Mouse (Mus musculus) thymus, adult 18-20 months (tissue): ENCODE results near the gene Gm20696.
A peak's percentile ranks its signal among the peaks of the same experiment; 100 is the strongest.

Source experiments
- DNase-seq, 2 experiments: peaks; one replicate each; pipeline ENCODE4 v3.0.0; 2022; ENCODE audit warnings: mixed read lengths in 2 of 2

Gm20696 gene

DNA sequence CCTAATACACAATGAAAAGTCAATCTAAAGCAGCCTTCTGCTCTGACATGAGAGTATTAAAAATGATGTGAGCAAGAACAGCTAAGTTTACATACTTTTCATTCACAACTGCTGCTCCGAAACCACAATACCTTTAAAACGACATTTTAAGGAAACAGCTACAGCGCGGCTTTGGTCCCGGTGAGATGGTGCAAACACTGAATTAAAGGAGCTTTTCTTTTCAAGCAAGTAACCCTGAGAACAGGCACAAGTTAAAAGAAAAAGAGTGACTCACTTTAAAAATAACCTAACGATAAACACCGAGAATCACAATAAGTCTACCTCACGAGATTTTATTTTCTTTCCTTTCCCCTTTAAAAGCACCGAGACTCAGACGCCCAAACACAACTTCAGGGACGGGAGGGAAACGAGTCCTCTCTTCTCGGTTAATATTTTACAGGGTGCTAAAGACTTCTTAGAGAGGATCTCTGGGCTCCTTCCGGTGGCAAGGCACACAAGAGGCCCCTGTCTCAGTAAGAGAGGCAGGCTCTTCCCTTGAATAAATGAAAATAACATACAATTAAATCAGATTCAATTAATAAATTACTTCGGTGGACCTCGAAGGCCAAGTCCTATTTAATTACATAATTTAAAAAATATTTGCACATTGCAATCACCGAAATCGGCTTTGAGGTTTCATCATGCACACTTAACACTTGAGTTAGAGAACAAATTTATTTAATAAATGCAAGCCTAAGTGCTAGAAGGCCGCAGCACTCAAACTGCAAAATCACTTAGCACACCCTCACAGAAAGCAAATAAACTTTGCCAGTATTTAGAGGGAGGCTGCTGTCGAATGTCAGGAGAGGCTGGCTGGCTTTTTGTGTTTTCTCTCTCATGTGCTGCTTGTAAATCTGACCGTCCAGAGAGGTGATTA lies 391.0 kb downstream of the Gm20696 start:
- no peak for DNase-seq

DNA sequence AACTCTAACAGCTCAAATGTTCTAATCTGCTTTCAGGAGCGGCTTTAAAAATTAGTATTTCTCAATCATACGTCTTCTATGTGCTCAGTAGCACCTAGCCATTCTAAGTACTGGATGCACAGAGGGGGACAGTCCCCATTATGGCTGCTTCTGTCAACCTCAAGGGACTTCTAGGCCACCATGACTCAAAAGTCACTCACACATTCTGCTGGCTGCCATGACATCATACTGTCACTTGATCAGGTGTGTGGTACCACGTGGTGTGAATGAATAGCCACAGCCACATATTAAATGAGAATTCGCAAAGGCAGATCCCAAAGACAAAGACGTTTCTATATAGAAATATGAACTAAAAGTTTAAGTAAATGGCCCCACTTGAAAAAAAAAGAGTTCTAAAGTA lies 391.9 kb downstream of the Gm20696 start:
- no peak for DNase-seq

DNA sequence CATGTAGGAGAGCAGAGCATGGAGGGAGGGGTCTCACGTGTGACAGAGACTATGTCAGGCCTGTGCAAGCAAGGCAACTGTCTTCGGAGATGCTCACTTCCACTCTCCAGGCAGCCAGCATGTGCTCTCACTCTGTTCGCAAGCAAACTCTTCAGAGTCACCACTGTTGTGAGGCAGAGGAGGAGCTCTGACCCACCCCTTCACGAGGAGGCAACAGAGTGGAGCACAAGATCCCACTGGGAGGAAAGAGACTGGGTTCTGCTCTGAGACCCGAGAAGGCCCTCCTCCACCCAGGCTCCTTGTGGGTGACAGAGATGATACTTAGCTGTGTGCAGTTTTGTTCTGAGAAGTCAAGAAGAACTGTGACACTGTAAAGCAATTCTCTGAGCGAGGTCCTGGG lies 392.4 kb downstream of the Gm20696 start:
- DNase-seq: no peak

DNA sequence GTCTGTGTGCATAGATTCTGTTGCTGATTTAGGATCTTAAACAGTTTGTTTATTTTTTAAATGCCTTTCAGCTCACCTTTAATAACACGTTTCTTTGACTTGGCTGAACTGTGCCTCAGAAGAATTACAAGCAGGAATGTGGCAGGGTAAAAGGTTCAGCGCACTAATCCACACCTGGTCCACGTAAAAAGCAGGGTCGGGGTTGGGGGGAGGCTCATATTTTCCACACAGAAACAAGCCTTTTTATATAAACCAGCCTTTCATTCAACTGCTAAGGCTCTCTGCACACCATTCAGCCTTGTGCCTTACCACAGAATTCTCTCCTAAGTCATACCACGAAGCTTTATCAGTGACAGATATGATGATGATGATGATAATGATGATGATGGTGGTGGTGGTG lies 393.4 kb downstream of the Gm20696 start:
- no peak for DNase-seq

DNA sequence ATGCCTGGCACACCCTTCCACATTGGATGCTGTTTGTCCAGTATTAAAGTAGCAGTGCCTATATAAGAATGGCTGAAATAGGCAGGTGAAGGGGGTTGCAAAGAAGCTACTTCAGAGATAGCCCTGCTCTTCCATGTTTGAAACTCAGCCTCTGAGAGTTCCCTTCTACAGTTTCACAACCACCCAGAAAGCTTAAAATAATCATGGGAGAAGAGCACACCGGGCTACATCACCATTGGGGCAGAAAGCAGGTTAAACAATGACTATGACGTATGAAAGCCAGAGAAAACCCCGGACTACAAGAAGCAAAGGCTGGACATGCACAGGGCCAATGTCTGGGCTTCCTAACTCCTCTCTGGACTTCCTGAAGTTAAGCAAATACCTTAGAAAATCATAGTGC lies 394.4 kb downstream of the Gm20696 start:
- DNase-seq: no peak

DNA sequence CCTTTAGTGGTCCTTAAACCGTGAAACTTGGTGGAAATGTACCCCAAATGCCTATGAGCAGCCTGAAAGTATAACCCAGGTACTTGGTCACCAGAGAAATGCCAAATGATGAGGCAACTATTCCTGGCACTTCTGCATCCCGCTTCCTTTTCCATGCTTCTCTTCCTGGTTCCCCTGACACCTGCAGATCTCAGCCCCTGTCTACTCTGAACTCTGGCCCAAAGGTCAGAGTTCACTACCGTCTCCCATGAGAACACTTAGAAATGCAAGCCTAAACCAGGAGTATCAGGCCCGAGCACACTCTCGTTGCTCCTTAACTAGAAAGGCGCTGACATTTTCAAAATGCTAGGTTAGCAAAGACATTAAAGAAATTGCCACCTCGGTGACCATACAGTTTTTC lies 394.9 kb downstream of the Gm20696 start:
- no peak for DNase-seq

DNA sequence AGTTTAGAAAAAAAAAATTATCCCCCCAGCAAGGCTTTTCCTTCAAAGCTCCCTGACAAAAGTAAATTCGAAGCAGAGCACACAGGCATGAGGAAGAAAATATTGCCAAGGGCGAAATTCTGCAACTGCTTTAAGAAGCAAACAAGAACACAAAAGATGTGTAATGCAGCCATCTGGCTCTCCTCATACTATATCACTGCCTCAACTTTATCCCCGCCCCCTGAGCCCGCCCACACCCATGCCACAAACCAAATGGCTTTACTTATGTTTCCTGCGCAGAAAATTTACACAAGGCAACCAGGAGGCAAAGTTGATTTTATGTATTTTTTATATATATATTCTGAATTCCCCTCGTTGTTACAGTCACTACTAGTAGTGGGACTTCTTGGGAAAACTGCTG lies 396.7 kb downstream of the Gm20696 start:
- DNase-seq: peak; percentile 14 to 23

DNA sequence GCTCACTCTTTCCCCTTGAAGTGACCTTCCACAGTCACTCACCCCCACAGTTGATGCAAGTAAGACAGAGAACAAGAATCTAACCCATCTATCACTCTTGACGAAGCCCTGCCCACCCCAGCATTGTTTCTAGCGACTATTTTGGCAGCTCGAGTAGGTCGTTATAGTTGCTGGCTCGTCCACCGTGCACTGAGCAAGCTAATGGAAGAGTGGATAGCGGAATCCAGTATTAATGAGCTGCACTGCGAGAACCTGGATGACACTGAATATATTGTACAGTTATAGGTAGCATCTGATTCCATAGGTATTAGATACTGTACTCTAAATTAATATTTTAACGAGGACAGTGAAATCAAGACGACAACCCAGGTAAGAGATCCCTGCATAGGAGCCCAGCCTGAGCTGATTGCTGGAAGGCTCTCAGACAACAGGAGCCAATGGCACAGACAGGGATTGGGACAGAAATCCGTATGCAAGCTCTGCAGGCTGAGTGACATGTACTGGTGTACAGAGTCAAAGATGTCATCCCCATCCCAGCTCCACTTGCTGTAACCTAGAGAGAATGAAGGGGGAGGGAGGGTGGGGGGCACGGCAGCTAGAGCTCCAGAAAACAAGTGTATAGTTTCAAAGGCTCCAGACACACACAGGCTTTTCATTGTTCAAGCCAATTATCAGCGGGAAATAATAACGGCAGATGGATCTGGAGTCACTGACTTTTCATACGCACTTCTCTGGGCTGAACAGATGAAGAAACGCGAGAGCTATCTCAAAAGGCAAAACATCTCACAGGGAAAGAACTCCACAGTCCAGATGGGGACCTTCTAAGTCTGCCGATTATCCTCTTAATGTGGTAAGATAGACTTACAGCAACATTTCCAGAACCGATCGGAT lies 398.2 kb downstream of the Gm20696 start:
- DNase-seq: no peak

DNA sequence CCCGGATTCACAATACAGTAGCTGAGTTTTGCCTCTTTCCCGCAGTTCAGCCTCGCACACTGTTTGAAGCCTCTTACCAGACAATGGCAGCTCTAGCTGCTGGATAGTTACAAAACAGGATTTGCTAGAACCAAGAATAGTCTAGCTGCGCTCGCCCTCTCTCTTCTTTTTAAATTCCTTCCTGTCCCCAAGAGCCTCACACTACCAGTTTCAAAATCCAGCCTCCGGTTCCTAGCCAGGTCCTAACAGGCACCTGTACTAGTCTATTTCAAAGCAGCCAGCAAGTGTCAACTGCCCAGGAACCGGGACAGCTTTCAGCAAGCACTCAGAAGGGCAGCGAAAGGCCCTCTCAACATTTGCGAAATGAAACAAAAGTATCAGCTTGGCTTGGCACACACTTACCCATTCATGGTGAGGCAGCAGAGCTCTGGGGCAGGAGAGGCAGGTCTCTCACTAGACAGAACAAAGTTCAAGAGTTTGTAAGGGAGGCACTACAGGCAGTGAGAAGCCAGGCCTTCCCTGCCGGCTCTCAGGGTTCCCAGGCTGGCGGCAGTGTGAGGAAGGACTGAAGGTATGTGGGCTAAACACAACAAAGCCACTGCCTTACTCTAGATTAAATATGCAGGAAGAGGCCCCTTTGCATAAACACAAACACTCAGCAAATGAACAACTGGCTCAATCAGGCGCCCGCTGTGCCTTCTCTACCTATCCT lies 400.5 kb downstream of the Gm20696 start:
- peak in 1 of 2 experiments; percentile 35 for DNase-seq

DNA sequence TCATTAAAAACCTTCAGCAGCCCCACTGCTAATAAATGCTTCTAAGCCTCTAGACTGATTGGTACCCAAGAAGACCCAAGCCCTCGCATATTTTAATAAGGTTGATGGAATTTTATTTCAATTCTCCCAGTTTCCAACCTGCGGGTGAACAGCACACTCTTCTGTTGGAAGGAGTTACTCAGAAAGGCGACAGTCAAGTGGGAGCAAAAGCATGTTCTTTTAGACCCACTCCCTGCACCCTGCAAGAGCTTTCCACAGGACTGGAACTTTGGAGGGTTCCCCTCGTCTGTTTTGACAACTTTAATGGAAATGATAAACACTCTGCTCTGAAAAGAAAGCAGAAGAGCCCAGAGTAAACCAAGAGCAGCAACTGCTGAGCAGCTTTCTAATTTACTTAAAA lies 401.4 kb downstream of the Gm20696 start:
- DNase-seq: no peak

DNA sequence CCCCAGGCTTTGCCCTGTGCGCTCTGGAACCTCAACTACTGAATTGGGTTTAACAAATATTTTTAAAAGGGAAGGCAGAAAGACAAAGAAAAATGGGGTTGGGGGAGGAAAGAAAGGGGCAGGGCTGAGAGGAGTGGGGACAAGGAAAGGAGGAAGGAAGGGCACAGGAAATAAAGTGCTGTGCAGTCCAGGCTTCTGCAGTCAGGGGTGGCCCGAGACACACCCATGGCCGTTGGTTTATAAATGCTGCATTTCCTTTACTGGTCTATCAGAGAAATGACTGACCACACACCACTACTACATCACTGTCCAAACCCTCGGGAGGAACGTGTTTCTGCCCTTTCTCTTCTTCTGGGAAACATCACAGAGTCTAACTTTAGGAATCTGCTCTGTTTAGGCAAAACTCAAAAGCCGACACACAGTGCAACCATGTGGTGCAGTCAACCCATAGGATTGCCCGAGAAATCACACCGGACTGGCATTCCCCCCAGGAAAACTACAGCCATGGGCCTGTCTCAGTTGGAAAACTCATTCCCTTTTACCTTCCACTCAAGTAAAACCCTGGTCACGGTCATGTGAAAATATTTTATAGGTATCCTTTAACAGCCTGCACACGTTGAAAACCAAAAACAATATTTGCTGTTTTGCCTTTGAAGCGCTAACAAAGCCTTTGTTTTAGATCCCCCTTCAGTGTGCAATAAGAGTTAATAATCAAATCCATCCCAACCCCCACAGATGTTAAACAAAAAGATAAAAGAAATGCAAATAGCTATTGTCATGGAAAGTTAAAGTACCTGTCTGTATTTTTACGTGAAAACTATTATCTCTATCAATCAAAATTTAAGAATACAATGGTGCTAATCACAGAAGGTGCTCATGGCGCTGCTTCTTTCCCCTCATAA lies 402.2 kb downstream of the Gm20696 start:
- DNase-seq: no peak

DNA sequence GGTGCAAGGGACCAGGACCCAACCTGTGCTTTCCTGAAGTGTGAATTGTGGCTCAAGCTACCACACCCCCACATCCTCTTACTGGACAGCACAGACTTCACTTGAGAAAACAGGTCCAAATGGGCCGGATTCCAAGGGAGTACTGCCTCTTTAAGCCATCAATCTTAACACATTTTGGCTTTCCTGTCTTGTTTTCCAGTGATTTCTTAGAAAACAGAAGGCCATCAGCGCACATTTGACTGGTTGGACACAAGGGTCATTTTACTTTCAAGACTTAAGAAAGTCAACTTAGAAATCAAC lies 402.8 kb downstream of the Gm20696 start:
- no peak for DNase-seq

DNA sequence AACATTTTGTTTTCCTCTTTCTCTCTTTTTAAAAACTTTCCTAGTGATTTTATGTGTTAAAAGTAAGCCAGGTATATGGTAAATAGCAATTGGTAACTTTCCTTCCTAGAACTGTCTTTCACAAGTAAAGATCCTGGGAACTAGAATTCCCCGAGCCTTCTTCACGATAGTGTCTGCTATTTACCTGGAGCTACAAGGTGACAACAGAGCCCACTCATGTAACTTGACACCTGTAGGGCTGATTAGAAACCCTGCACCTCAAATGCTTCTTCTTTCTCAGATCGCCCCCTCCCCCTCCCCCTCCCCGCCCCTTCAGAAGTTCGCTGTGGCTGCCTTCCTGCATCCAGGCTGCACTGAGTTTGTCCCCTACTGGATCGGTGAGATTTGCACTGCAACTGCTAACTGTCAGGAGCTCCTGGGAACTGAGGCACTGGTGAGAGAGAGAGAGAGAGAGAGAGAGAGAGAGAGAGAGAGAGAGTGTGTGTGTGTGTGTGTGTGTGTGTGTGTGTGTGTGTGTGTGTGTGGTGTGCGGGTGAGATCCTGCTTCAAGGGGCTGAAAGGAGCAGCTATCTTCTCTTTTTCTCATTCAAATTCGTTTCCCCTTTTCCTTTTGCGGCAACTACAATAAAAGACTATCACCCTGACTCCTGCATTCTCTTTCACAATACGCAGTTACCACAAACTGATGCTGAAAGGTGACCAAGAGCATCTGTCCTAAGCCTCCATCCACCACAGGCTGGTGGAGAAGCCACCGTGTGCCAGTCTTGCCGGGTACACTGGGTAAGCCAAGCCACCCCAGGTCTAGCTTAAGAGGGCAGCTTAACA lies 403.3 kb downstream of the Gm20696 start:
- peak in 1 of 2 experiments; percentile 17 for DNase-seq

DNA sequence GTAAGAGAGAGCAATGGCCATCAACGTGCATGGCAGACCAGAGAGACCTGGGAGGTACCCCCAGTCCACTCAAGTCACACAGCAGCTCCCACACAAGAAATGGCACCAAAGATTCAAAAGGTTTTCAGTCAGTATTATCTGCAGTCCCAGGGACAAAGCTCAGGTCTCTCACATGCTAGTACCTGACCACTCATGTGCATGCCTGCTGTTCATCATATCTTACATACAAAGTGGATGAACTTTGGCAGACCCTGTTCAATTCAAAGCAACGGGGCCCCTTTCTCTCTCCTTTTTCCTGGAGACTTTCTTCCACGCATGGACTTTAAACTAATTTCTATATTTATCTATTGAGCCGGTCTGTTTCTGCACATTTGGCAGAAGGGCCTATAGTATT lies 404.9 kb downstream of the Gm20696 start:
- DNase-seq: peak in 1 of 2 experiments; percentile 10

DNA sequence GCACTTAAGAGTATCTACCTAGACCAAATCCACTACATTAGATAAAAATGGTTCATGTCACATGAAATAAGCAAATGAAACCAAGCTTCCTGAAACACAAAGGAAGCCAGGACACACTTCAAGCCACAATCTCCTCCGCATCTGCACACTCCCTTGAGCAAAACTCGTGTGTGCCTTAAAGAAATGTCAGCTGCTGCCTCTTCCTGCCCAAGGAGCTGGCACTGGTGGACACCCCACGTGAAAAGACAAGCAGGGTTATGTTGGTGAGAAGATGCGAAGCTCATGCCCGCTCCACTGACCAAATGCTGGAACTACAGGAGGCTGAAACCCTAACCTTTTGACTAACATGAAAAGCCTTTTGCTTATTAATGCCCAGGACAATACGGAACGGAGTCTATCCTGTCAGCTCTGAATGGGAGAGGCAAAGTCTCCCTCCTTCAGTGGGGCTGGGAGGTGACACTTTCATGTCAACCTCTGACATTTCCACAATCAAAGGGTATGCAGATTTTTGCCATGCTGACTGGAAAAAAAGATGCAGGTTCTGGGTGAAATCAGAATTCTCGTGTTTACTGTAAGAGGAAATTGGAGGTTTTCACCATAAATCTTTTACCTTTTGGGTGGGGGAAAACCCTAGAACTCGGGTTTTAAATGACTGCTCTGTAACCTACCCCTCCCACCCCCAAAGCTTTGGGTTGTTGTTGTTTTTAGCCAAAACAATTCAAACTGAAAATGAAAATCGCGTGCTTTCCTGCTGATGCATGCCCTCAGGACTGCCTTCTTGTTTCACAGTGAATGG lies 405.5 kb downstream of the Gm20696 start:
- DNase-seq: peak in 1 of 2 experiments; percentile 46

DNA sequence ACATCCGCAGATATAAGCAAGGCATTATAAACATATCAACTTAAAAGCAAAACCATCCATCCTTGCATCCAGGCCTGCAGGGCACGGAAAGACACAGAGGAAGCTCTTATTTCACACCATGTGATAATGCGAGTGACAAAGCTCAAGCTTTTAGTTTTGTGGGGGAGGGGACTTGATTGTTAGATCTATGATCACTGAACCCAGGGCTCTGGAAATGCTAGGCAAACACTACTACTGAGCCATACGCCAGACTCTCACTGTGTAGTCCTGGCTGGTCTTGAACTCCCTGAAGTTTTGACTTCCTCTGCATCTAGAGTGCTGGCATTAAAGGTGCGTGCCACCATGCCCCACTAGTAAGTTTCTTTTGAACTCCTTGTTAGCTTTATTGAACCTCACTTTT lies 408.3 kb downstream of the Gm20696 start:
- no peak for DNase-seq

DNA sequence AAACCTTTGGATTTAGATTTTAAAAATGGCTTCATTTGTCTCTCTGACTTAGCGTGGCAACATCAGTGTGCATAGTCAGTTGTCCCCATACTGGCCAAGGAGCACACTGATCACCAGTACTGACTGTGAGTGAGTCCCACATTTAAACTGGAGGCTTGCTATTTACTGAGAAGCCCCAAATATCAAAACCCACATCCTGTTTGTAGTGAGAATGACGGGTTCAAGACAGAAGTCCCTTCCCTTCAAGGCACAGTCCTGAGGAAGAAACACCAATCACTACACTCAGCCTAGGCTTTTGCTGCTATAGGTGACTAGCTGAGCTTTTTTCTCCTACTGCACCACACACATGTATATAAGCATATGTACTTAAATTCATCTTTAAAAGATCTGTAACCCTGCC lies 408.9 kb downstream of the Gm20696 start:
- no peak for DNase-seq

DNA sequence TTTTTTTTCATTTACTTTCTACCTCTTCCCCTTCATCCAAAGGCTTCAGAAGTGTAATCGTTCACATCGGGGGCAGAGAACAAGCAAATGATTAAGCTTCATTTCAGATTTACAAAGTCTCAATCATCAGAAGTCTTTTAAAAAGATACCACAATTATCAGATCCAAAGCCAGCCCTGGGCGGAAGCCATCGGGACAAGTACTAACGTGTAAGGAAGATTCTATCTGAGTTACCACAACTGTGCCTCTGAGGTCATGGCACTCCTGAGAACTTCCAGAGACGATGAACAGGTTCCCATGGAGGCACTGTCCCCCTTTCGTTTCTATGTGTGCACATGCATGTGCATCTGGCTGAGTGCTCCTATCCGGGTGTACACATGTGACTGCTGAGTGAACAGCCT lies 413.3 kb downstream of the Gm20696 start:
- no peak for DNase-seq

DNA sequence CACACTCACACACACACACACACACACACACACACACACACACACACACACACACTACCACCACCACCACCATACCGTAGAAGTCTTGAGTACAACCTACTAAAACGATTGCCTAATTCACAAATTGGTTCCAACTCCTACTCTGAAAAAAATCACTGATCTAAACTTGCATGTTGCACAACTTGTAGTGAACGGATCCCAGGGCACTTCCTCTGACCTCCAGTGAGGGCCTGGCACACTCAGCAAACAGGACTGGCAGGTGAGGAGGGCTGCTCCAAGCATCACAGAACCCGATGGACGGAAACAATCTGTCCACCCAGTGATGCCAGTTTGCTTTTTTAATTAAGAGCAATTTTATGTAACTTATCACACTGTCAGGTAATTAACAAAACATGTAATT lies 413.8 kb downstream of the Gm20696 start:
- no peak for DNase-seq

DNA sequence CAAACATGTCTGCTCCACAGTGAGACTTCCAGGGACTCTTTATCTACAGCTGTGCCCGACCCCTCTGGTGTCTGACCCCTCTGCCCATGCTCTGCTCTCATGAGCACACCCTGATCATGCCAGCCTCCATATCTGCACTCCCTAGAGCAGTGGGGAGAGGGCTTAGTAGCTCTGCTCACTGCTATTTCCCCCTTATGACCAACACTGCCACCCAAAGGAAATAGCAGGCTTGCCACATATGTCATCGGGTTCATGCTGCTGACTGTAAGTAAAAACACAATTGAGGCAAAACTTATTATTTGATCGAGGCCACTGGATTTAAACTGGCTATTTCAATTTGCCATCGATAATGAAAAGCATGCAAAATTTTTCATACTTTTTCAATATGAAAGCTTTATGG lies 414.7 kb downstream of the Gm20696 start:
- DNase-seq: no peak

DNA sequence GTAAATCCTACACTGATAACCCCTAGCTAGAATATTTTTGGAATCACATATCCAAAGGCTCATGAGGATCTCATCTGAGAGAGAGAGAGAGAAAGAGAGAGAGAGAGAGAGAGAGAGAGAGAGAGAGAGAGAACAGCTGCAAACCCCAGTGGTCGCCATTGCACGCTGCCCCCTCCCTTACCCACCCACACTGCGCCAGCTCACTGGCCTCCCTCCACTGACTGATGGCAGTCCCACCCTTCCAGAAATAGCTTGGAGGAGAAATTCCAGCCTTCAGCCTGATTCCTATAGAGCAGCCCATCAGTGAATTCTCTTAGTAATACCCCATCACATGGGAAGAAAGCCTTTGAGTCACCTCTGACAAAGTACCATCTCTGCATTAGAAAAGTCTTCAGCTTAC lies 415.4 kb downstream of the Gm20696 start:
- DNase-seq: no peak
